Mouse (Mus musculus) left cerebral cortex, postnatal 36 days (tissue): ENCODE data around the gene Stap2. TPM values are rescaled to one million over a fixed set of nuclear protein-coding genes. Genes with fewer than 3 reads are reported as not detected.

ENCODE experiments used
- total RNA-seq, 2 experiments: library from RNA; stranded (reverse); gene quantifications; 2 replicates each; pipeline ENCODE4 v1.2.3; 2021

Stap2 gene
- total RNA-seq, 2 experiments from 2014 or later: 2.3 to 3.1 TPM

Other genes starting within 250 kb of the Stap2 start
- gene Zfp119a, start 126.7 kb downstream of the Stap2 start, total RNA-seq: 1 to 10 TPM; 6.4 to 6.8 TPM
- 1 to 10 TPM; 6.5 to 7.7 TPM for gene Zfp959, start 113.5 kb downstream of the Stap2 start, total RNA-seq
- gene Zfp119b, start 56.1 kb downstream of the Stap2 start, total RNA-seq: 1 to 10 TPM; 3.5 to 3.8 TPM
- 1 to 10 TPM; 1.9 to 2.0 TPM for gene Ebi3, start 52.9 kb downstream of the Stap2 start, total RNA-seq
- 10 to 100 TPM; 14.1 to 15.8 TPM for gene Yju2, start 46.5 kb downstream of the Stap2 start, total RNA-seq
- 10 to 100 TPM; 34.0 to 42.4 TPM for gene Shd, start 35.1 kb downstream of the Stap2 start, total RNA-seq
- 10 to 100 TPM; 75.0 to 97.4 TPM for gene Fsd1, start 19.1 kb downstream of the Stap2 start, total RNA-seq
- gene Mpnd, start 127 bp upstream of the Stap2 start, total RNA-seq: 100 to 1,000 TPM in 1 of 2 experiments, 10 to 100 TPM in 1; 92.7 to 105 TPM
- 10 to 100 TPM; 39.3 to 45.1 TPM for gene Sh3gl1, start 31.1 kb upstream of the Stap2 start, total RNA-seq
- gene Chaf1a, start 34.9 kb upstream of the Stap2 start, total RNA-seq: 1 to 10 TPM; 2.2 to 2.7 TPM
- 10 to 100 TPM; 87.9 to 94.9 TPM for gene Ubxn6, start 69.4 kb upstream of the Stap2 start, total RNA-seq
- gene Hdgfl2, start 74.0 kb upstream of the Stap2 start, total RNA-seq: 100 to 1,000 TPM in 1 of 2 experiments, 10 to 100 TPM in 1; 95.2 to 109 TPM
- gene Plin4, start 104.2 kb upstream of the Stap2 start, total RNA-seq: 1 to 10 TPM; 2.9 to 6.4 TPM
- under 1 TPM; 0.59 to 0.99 TPM for gene Plin5, start 112.0 kb upstream of the Stap2 start, total RNA-seq
- 1 to 10 TPM; 4.2 to 5.4 TPM for gene Lrg1, start 116.4 kb upstream of the Stap2 start, total RNA-seq
- 100 to 1,000 TPM; 131 to 144 TPM for gene Sema6b, start 134.8 kb upstream of the Stap2 start, total RNA-seq
- gene Tnfaip8l1, start 156.9 kb upstream of the Stap2 start, total RNA-seq: 1 to 10 TPM; 7.9 to 8.5 TPM
- gene Mydgf, start 178.3 kb upstream of the Stap2 start, total RNA-seq: 10 to 100 TPM; 39.7 to 43.9 TPM
- gene Dpp9, start 213.3 kb upstream of the Stap2 start, total RNA-seq: 10 to 100 TPM; 68.7 to 72.1 TPM